ENCODE assay signal across 8 mouse cellular contexts in the genomic region with DNA sequence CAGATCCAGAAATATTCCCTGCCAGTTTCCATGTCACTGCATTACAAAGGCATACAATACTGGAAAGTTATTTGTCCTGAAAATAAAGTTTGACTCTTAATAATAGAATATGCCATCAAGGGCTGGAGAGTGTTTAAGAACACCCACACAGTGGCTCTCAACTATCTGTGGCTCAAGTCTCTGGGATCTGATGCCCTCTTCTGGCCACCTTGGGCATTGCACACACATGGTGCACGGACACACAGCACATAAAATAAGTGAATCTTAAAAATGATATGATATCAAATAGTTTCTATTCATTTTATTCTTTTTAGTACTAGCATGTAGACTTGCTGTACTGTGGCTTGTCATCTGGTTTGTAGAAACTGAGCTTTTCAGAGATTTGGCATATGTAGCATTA.
DNase-seq lines count a peak whose midpoint lies in the region; ATAC-seq and TF ChIP-seq lines count a peak whose summit lies in the region.

No protein-coding gene starts in this region.

- H3K4me3 ChIP-seq in liver, postnatal 0 days (ENCODE audit: low read depth, low read length) = no peak overlapping the region

- no peaks in the 10 kb centered on the region for H3K9me3 ChIP-seq in liver, postnatal 0 days (ENCODE audit: low read length)

- DNase-seq in adrenal gland, postnatal 14 days = peak; percentile 26
- no peak for DNase-seq in adrenal gland, postnatal 4 days (ENCODE audit: low spot score in 2 of 2)
- peak; percentile 38 to 40 for DNase-seq in layer of hippocampus, postnatal 10 days (ENCODE audit: low spot score in 2 of 2)
- no peak for DNase-seq in layer of hippocampus, adult 8-10 months (ENCODE audit: low spot score in 2 of 2)
- peak; percentile 13 for DNase-seq in c-Kit-positive CD71-positive TER-119-negative erythroid progenitor cells, embryonic 14.5 days (ENCODE audit: low read depth)
- DNase-seq in liver, postnatal 0 days = peak; percentile 49
- no peak for DNase-seq in T-cell, adult 2 months (ENCODE audit: low spot score)
- no peak for DNase-seq in layer of hippocampus, postnatal 14 days (ENCODE audit: low spot score in 2 of 2)

- TF ChIP-seq EP300 in liver, postnatal 0 days (IDR thresholded peaks at IDR 0.05; ENCODE audit: low read depth) = no peak

- no peaks in the 10 kb centered on the region for H3K36me3 ChIP-seq in liver, postnatal 0 days (replicated peaks; ENCODE audit: insufficient read depth, low read length)

- no peak overlapping the region for H3K4me2 ChIP-seq in liver, postnatal 0 days (ENCODE audit: low read depth, low read length)

- no peak for ATAC-seq in liver, postnatal 0 days

- peak; percentile 64 for TF ChIP-seq CTCF in liver, postnatal 0 days (IDR thresholded peaks at IDR 0.05; ENCODE audit: low read depth)

- no peaks in the 10 kb centered on the region for H3K27me3 ChIP-seq in liver, postnatal 0 days (ENCODE audit: insufficient read depth, low read length)

- H3K4me1 ChIP-seq in liver, postnatal 0 days (ENCODE audit: insufficient read depth) = no peaks in the 10 kb centered on the region

- no peak overlapping the region for H3K27ac ChIP-seq in liver, postnatal 0 days (ENCODE audit: low read depth)

- no peak overlapping the region for H3K9ac ChIP-seq in liver, postnatal 0 days (replicated peaks)

- WGBS in liver, postnatal 0 days (ENCODE audit: insufficient replicate concordance) = 64% methylated on average over 1 of the region's 1 CpGs

Comparison
In these comparisons a context has a peak if more than half of its experiments do, and no peak if none do; other contexts are left out.
1. DNase-seq: peak in adrenal gland, postnatal 14 days (single experiment), layer of hippocampus, postnatal 10 days (2 of 2), c-Kit-positive CD71-positive TER-119-negative erythroid progenitor cells, embryonic 14.5 days (single experiment) and liver, postnatal 0 days (single experiment); none in adrenal gland, postnatal 4 days (0 of 2), layer of hippocampus, adult 8-10 months (0 of 2), T-cell, adult 2 months (single experiment) and layer of hippocampus, postnatal 14 days (0 of 2).